Mouse (Mus musculus): Measurements from ENCODE around the gene Nckap1l. TPM values are rescaled to one million over a fixed set of nuclear protein-coding genes. Genes with fewer than 3 reads are reported as not detected.

The Nckap1l gene
- polyA plus RNA-seq, 1 experiment from 2014 or later: 2.7 TPM

- Histone ChIP-seq H3K27ac (no peak overlapping the region), H3K9me3 (no peaks in the 10 kb centered on the region), H3K4me1 (replicated peaks) (peaks cover 55% of the 10 kb centered on the region), H3K36me3 (peaks cover 7% of the 10 kb centered on the region; the same call in 1 of the 2 replicates), H3K4me3 (no peak overlapping the region), H3K27me3 (ENCODE audit: insufficient read depth, poor library complexity, severe bottlenecking) (peaks cover 41% of the 10 kb centered on the region)
- WGBS: 62% methylated on average over 2 of the region's 2 CpGs
- no peak for DNase-seq (ENCODE audit: low spot score)
These were observed 81.4 kb downstream of the Nckap1l start for GRCm38 (mm10) chr15:103535030-103535429.

GRCm38 (mm10) chr15:103535786-103536185 lies 82.2 kb downstream of the Nckap1l start:
- Histone ChIP-seq H3K4me1 (replicated peaks) (peaks cover 48% of the 10 kb centered on the region), H3K36me3 (peaks cover 7% of the 10 kb centered on the region; the same call in 1 of the 2 replicates), H3K4me3 (no peak overlapping the region), H3K27ac (no peak overlapping the region), H3K9me3 (no peaks in the 10 kb centered on the region), H3K27me3 (ENCODE audit: insufficient read depth, poor library complexity, severe bottlenecking) (peaks cover 49% of the 10 kb centered on the region)
- WGBS: 64% methylated on average over 1 of the region's 1 CpGs
- DNase-seq (ENCODE audit: low spot score): peak; percentile 0

- H3K4me3 ChIP-seq: peak overlapping the region; percentile 75
- DNase-seq (ENCODE audit: low spot score): peak; percentile 3
- peaks cover 7% of the 10 kb centered on the region; the same call in 1 of the 2 replicates for H3K36me3 ChIP-seq
- H3K4me1 ChIP-seq (replicated peaks): peaks cover 48% of the 10 kb centered on the region
- 38% methylated on average over 2 of the region's 2 CpGs for WGBS
- H3K27me3 ChIP-seq (ENCODE audit: insufficient read depth, poor library complexity, severe bottlenecking): peaks cover 50% of the 10 kb centered on the region
- no peaks in the 10 kb centered on the region for H3K9me3 ChIP-seq
- no peak overlapping the region; the same call in 1 of the 2 replicates for H3K27ac ChIP-seq
These were observed 82.9 kb downstream of the Nckap1l start for GRCm38 (mm10) chr15:103536456-103536855.

GRCm38 (mm10) chr15:103537011-103537821 lies 83.6 kb downstream of the Nckap1l start:
- peaks cover 50% of the 10 kb centered on the region for H3K27me3 ChIP-seq (ENCODE audit: insufficient read depth, poor library complexity, severe bottlenecking)
- H3K27ac ChIP-seq: peak overlapping the region; percentile 88
- peaks cover 48% of the 10 kb centered on the region for H3K4me1 ChIP-seq (replicated peaks)
- under 1% methylated on average over 37 of the region's 37 CpGs for WGBS
- DNase-seq (ENCODE audit: low spot score): peak; percentile 35
- H3K36me3 ChIP-seq: 0 out of 2 replicates have a peak, but pooled peaks cover 1% of the 10 kb centered on the region
- H3K4me3 ChIP-seq: peak overlapping the region; percentile 75
- H3K9me3 ChIP-seq: no peaks in the 10 kb centered on the region

- peaks cover 50% of the 10 kb centered on the region for H3K27me3 ChIP-seq (ENCODE audit: insufficient read depth, poor library complexity, severe bottlenecking)
- no peaks in the 10 kb centered on the region for H3K36me3 ChIP-seq
- peaks cover 48% of the 10 kb centered on the region for H3K4me1 ChIP-seq (replicated peaks)
- peak within 1 kb of the TSS; percentile 88 for H3K27ac ChIP-seq
- peak; percentile 82 for DNase-seq (ENCODE audit: low spot score)
- under 1% methylated on average over 36 of the region's 36 CpGs for WGBS
- H3K4me3 ChIP-seq: peak within 1 kb of the TSS; percentile 75
- no peaks in the 10 kb centered on the region for H3K9me3 ChIP-seq
These were observed 84.2 kb downstream of the Nckap1l start, which contains the start of gene Ppp1r1a for GRCm38 (mm10) chr15:103537822-103538213. Ppp1r1a (minus strand) TSS chr15:103538003.

GRCm38 (mm10) chr15:103539259-103539658 lies 85.7 kb downstream of the Nckap1l start:
- DNase-seq (ENCODE audit: low spot score): no peak
- no peaks in the 10 kb centered on the region for H3K36me3 ChIP-seq
- WGBS: 64% methylated on average over 2 of the region's 2 CpGs
- H3K27me3 ChIP-seq (ENCODE audit: insufficient read depth, poor library complexity, severe bottlenecking): peaks cover 50% of the 10 kb centered on the region
- no peak overlapping the region for H3K27ac ChIP-seq
- H3K4me1 ChIP-seq (replicated peaks): peaks cover 48% of the 10 kb centered on the region
- H3K9me3 ChIP-seq: no peaks in the 10 kb centered on the region
- H3K4me3 ChIP-seq: no peak overlapping the region

GRCm38 (mm10) chr15:103540646-103541045 lies 87.1 kb downstream of the Nckap1l start:
- H3K36me3 ChIP-seq: no peaks in the 10 kb centered on the region
- 75% methylated on average over 1 of the region's 1 CpGs for WGBS
- no peak for DNase-seq (ENCODE audit: low spot score)

GRCm38 (mm10) chr15:103542526-103542925 lies 88.9 kb downstream of the Nckap1l start:
- Histone ChIP-seq H3K9me3 (no peaks in the 10 kb centered on the region), H3K4me1 (replicated peaks) (peaks cover 22% of the 10 kb centered on the region), H3K36me3 (no peaks in the 10 kb centered on the region), H3K27ac (no peak overlapping the region), H3K4me3 (no peak overlapping the region), H3K27me3 (ENCODE audit: insufficient read depth, poor library complexity, severe bottlenecking) (peaks cover 27% of the 10 kb centered on the region)
- DNase-seq (ENCODE audit: low spot score): no peak

More at GRCm38 (mm10) chr15:103540646-103541045, 87.1 kb downstream of the Nckap1l start:
- peaks cover 44% of the 10 kb centered on the region for H3K27me3 ChIP-seq (ENCODE audit: insufficient read depth, poor library complexity, severe bottlenecking)
- peaks cover 35% of the 10 kb centered on the region for H3K4me1 ChIP-seq (replicated peaks)
- no peak overlapping the region for H3K4me3 ChIP-seq
- no peaks in the 10 kb centered on the region for H3K9me3 ChIP-seq
- H3K27ac ChIP-seq: no peak overlapping the region

- Histone ChIP-seq H3K4me1 (replicated peaks) (0 out of 2 replicates have a peak, but pooled peaks cover 5% of the 10 kb centered on the region), H3K4me3 (no peak overlapping the region), H3K36me3 (no peaks in the 10 kb centered on the region), H3K27me3 (ENCODE audit: insufficient read depth, poor library complexity, severe bottlenecking) (no peaks in the 10 kb centered on the region), H3K27ac (no peak overlapping the region), H3K9me3 (no peaks in the 10 kb centered on the region)
- WGBS: 81% methylated on average over 3 of the region's 3 CpGs
- no peak for DNase-seq (ENCODE audit: low spot score)
These were observed 94.4 kb downstream of the Nckap1l start for GRCm38 (mm10) chr15:103547983-103548382.

Other genes starting within 250 kb of the Nckap1l start
- 157 and 186 TPM in 2 replicates for gene Cbx5, start 214.0 kb upstream of the Nckap1l start, polyA plus RNA-seq (2016; fragmentation: Nextera tagmentation; extraction: Ambion mirVana)
- gene Hnrnpa1, start 213.4 kb upstream of the Nckap1l start, polyA plus RNA-seq (2016; fragmentation: Nextera tagmentation; extraction: Ambion mirVana): 1,344 and 1,669 TPM in 2 replicates
- 7.3 and 8.5 TPM in 2 replicates for gene Nfe2, start 195.4 kb upstream of the Nckap1l start, polyA plus RNA-seq (2016; fragmentation: Nextera tagmentation; extraction: Ambion mirVana)
- 288 and 299 TPM in 2 replicates for gene Copz1, start 181.1 kb upstream of the Nckap1l start, polyA plus RNA-seq (2016; fragmentation: Nextera tagmentation; extraction: Ambion mirVana)
- 0.31 and 0.36 TPM in 2 replicates for gene Gpr84, start 143.2 kb upstream of the Nckap1l start, polyA plus RNA-seq (2016; fragmentation: Nextera tagmentation; extraction: Ambion mirVana)
- gene Zfp385a, start 113.7 kb upstream of the Nckap1l start, polyA plus RNA-seq (2016; fragmentation: Nextera tagmentation; extraction: Ambion mirVana): 24.9 and 26.3 TPM in 2 replicates
- 23.5 and 23.8 TPM in 2 replicates for gene Itga5, start 87.0 kb upstream of the Nckap1l start, polyA plus RNA-seq (2016; fragmentation: Nextera tagmentation; extraction: Ambion mirVana)
- gene Gtsf1, start 23.3 kb upstream of the Nckap1l start, polyA plus RNA-seq (2016; fragmentation: Nextera tagmentation; extraction: Ambion mirVana): not detected in 2 replicates
- not detected in 2 replicates for gene Gtsf2, start 5.3 kb upstream of the Nckap1l start, polyA plus RNA-seq (2016; fragmentation: Nextera tagmentation; extraction: Ambion mirVana)
- 26.8 and 44.9 TPM in 2 replicates for gene Pde1b, start 49.2 kb downstream of the Nckap1l start, polyA plus RNA-seq (2016; fragmentation: Nextera tagmentation; extraction: Ambion mirVana)
- gene Ppp1r1a, start 84.2 kb downstream of the Nckap1l start, polyA plus RNA-seq (2016; fragmentation: Nextera tagmentation; extraction: Ambion mirVana): 37.7 and 56.5 TPM in 2 replicates
- not detected in 2 replicates for gene Glycam1, start 111.3 kb downstream of the Nckap1l start, polyA plus RNA-seq (2016; fragmentation: Nextera tagmentation; extraction: Ambion mirVana)

All from hindbrain, embryonic 10.5 days (tissue).